Mouse (Mus musculus): ENCODE measurements around the gene Sbno1. TPM values are rescaled to one million over a fixed set of nuclear protein-coding genes. Genes with fewer than 3 reads are reported as not detected.

Gene Sbno1
- polyA plus RNA-seq, 1 experiment from 2014 or later, result 102 TPM

DNA sequence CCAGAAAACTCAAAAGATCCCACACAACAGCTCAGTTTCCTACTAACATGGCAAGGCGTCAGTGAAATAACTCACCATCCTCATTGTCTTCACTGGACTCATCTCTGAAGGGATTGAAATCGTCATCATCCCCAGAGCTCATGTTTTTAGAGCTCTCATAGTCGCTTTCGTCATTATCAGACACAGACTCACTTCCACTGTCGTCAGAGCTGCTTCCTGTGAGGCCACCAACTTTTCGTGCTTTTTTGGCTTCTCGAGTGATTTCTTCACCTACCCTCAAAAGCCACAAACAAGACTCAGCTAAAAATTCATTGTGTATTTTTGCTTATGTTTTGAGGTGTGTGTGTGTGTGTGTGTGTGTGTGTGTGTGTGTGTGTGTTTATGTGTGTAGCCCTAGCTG, 32.1 kb downstream of the Sbno1 start:
- H3K9ac ChIP-seq (replicated peaks; ENCODE audit: low read depth, low read length), result no peak overlapping the region
- no peaks in the 10 kb centered on the region for H3K9me3 ChIP-seq (ENCODE audit: control insufficient read depth, low read length)
- no peak for ATAC-seq (ENCODE audit: low read depth)
- H3K27ac ChIP-seq (ENCODE audit: low read depth, low read length), result no peak overlapping the region
- H3K4me3 ChIP-seq (ENCODE audit: low read depth, low read length), result no peak overlapping the region
- no peak overlapping the region for H3K4me2 ChIP-seq (ENCODE audit: low read depth, low read length)
- H3K36me3 ChIP-seq (ENCODE audit: control insufficient read depth, insufficient read depth, low read length), result peaks cover 68% of the 10 kb centered on the region
- WGBS, result 95% methylated on average over 7 of the region's 7 CpGs
- H3K4me1 ChIP-seq (ENCODE audit: control insufficient read depth, insufficient read depth, low read length), result no peaks in the 10 kb centered on the region
- no peaks in the 10 kb centered on the region for H3K27me3 ChIP-seq (ENCODE audit: control insufficient read depth, insufficient read depth, low read length)

DNA sequence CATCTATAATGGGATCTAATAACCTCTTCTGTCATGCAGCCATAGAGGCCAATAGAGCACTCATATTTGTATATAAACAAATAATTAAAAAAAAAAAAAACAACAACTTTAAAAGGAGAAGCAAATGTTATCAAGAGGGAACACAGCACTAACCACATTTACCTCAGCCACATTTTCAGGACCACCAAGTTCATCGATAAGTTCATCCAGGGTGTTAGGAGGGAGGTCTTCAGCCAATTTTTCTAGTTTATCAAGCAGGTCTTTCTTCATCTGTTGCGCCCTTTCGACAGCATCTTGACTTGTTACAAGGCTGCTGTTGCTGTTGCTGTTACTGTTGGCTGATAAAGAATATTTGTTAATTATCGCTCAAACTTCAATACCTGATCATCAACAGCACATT, 33.4 kb downstream of the Sbno1 start:
- peaks cover 66% of the 10 kb centered on the region for H3K36me3 ChIP-seq (ENCODE audit: control insufficient read depth, insufficient read depth, low read length)
- 99% methylated on average over 4 of the region's 4 CpGs for WGBS

DNA sequence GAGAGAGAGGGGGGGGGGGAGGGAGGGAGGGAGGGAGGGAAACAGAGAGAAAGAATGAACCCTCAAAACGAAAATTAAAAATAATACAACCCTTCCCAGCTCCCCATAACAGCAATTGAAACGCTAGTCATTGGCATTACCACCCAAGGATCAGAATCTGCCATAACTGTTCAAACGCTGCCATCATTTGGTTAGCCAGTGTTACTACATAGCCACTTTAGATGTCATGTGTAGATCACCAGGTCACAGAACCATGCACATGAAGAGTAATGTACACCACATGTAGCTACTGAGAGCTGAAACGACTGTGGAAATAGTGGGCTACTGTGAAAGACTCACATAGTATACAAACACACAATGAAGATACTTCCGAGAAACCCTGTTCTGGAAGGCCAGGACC, 37.9 kb downstream of the Sbno1 start:
- H3K9me3 ChIP-seq (ENCODE audit: control insufficient read depth, low read length), result no peaks in the 10 kb centered on the region
- 79% methylated on average over 5 of the region's 5 CpGs for WGBS
- no peak for ATAC-seq (ENCODE audit: low read depth)

More for the DNA sequence above, 33.4 kb downstream of the Sbno1 start:
- no peak overlapping the region for H3K9ac ChIP-seq (replicated peaks; ENCODE audit: low read depth, low read length)
- no peak overlapping the region for H3K4me3 ChIP-seq (ENCODE audit: low read depth, low read length)
- no peak overlapping the region for H3K4me2 ChIP-seq (ENCODE audit: low read depth, low read length)
- no peak overlapping the region for H3K27ac ChIP-seq (ENCODE audit: low read depth, low read length)
- no peak for ATAC-seq (ENCODE audit: low read depth)
- no peaks in the 10 kb centered on the region for H3K27me3 ChIP-seq (ENCODE audit: control insufficient read depth, insufficient read depth, low read length)
- no peaks in the 10 kb centered on the region for H3K9me3 ChIP-seq (ENCODE audit: control insufficient read depth, low read length)
- H3K4me1 ChIP-seq (ENCODE audit: control insufficient read depth, insufficient read depth, low read length), result no peaks in the 10 kb centered on the region

DNA sequence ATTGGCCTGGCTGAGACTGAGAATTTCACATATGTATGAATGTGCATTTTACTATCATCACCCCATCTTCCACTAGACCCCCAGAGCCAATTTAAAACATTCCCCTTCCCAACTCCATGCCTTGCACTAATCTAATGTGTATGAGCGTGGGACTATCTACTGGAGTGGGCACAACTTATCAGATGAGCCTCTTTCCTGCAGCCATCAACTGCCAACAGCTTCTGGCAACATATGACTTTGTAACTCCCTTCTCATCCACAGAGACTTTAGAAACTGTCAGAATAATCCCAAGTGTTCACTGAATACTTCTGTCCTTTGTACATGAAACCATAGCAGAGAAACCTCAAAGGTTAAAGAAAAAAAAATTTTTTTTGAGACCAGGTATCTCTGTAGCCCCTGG, 45.7 kb downstream of the Sbno1 start:
- no peak overlapping the region for H3K27ac ChIP-seq (ENCODE audit: low read depth, low read length)
- no peak overlapping the region for H3K4me2 ChIP-seq (ENCODE audit: low read depth, low read length)
- no peaks in the 10 kb centered on the region for H3K9me3 ChIP-seq (ENCODE audit: control insufficient read depth, low read length)
- ATAC-seq (ENCODE audit: low read depth), result no peak
- H3K27me3 ChIP-seq (ENCODE audit: control insufficient read depth, insufficient read depth, low read length), result no peaks in the 10 kb centered on the region
- H3K4me3 ChIP-seq (ENCODE audit: low read depth, low read length), result no peak overlapping the region
- peaks cover 77% of the 10 kb centered on the region for H3K36me3 ChIP-seq (ENCODE audit: control insufficient read depth, insufficient read depth, low read length)
- H3K4me1 ChIP-seq (ENCODE audit: control insufficient read depth, insufficient read depth, low read length), result no peaks in the 10 kb centered on the region
- WGBS, result 94% methylated on average over 1 of the region's 1 CpGs
- H3K9ac ChIP-seq (replicated peaks; ENCODE audit: low read depth, low read length), result no peak overlapping the region

More for the DNA sequence above, 37.9 kb downstream of the Sbno1 start:
- no peaks in the 10 kb centered on the region for H3K27me3 ChIP-seq (ENCODE audit: control insufficient read depth, insufficient read depth, low read length)
- no peak overlapping the region for H3K4me2 ChIP-seq (ENCODE audit: low read depth, low read length)
- no peaks in the 10 kb centered on the region for H3K4me1 ChIP-seq (ENCODE audit: control insufficient read depth, insufficient read depth, low read length)
- H3K9ac ChIP-seq (replicated peaks; ENCODE audit: low read depth, low read length), result no peak overlapping the region
- H3K27ac ChIP-seq (ENCODE audit: low read depth, low read length), result no peak overlapping the region
- H3K4me3 ChIP-seq (ENCODE audit: low read depth, low read length), result no peak overlapping the region
- peaks cover 70% of the 10 kb centered on the region for H3K36me3 ChIP-seq (ENCODE audit: control insufficient read depth, insufficient read depth, low read length)

DNA sequence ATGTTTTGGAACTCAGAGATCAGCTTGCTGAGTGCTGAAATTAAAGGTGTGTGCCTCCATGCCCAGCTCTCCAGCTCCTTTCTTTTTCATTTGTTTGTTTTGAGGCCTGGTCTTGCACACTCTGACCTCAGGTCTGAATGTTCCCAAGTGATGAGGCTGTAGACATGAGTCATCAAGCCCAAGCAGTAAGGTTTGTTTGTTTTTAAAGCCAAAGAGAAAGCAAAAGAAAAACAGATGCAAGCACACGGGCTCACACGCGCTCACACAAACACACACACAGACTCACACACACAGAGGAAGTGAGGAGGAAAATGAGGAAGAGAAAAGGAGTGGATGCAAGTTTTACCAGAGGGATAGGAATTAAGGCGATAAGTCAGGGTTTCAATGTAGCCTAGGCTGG, 48.7 kb downstream of the Sbno1 start:
- ATAC-seq (ENCODE audit: low read depth), result no peak
- no peak overlapping the region for H3K4me2 ChIP-seq (ENCODE audit: low read depth, low read length)
- no peaks in the 10 kb centered on the region for H3K27me3 ChIP-seq (ENCODE audit: control insufficient read depth, insufficient read depth, low read length)
- no peaks in the 10 kb centered on the region for H3K9me3 ChIP-seq (ENCODE audit: control insufficient read depth, low read length)
- H3K4me3 ChIP-seq (ENCODE audit: low read depth, low read length), result no peak overlapping the region
- WGBS, result 93% methylated on average over 4 of the region's 4 CpGs
- H3K36me3 ChIP-seq (ENCODE audit: control insufficient read depth, insufficient read depth, low read length), result peaks cover 80% of the 10 kb centered on the region
- H3K4me1 ChIP-seq (ENCODE audit: control insufficient read depth, insufficient read depth, low read length), result no peaks in the 10 kb centered on the region
- H3K9ac ChIP-seq (replicated peaks; ENCODE audit: low read depth, low read length), result no peak overlapping the region
- H3K27ac ChIP-seq (ENCODE audit: low read depth, low read length), result no peak overlapping the region

DNA sequence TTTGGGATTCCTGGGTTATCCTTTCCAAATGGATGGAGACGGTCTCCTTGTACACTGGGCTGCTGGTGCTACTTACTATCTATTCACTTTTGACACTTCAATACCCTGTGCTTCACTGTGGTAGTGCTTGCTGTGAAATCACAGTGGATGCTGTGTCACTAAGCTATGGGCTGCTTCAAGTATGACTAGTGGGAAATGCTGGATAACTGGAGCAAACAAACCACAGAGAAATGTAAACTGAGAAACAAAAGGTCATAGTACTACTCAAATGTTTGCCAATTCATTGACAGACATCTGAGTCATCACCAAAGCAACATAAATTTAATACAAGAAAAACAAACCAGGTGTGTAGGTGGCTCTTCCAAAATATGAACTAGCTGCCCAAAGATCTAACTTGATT, 49.4 kb downstream of the Sbno1 start:
- Histone ChIP-seq H3K9ac (replicated peaks; ENCODE audit: low read depth, low read length) (no peak overlapping the region), H3K4me3 (ENCODE audit: low read depth, low read length) (no peak overlapping the region), H3K27me3 (ENCODE audit: control insufficient read depth, insufficient read depth, low read length) (no peaks in the 10 kb centered on the region), H3K4me1 (ENCODE audit: control insufficient read depth, insufficient read depth, low read length) (no peaks in the 10 kb centered on the region), H3K27ac (ENCODE audit: low read depth, low read length) (no peak overlapping the region), H3K9me3 (ENCODE audit: control insufficient read depth, low read length) (no peaks in the 10 kb centered on the region), H3K4me2 (ENCODE audit: low read depth, low read length) (no peak overlapping the region), H3K36me3 (ENCODE audit: control insufficient read depth, insufficient read depth, low read length) (peaks cover 78% of the 10 kb centered on the region)
- 97% methylated on average over 1 of the region's 1 CpGs for WGBS
- no peak for ATAC-seq (ENCODE audit: low read depth)

DNA sequence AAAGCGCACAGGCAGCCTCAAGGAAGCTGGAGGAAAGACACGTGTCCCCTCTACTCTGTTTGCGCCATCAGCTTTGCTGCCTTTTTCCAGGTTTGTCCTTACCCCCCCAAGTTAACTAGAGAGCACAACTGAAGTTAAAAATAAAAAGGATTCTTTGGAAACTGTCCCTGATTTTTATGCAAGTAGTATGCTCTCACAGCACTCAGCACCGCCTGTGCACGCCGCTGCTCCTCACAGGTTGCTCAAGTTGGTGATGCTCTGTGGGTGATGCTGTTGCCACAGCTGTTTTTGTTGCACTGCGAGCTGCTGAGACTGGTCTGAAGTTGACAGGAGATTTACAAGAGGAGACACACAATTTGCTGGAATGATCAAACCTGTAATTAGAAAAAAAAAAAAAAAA, 51.5 kb downstream of the Sbno1 start:
- no peak overlapping the region for H3K4me3 ChIP-seq (ENCODE audit: low read depth, low read length)
- H3K27me3 ChIP-seq (ENCODE audit: control insufficient read depth, insufficient read depth, low read length), result no peaks in the 10 kb centered on the region
- ATAC-seq (ENCODE audit: low read depth), result no peak
- 96% methylated on average over 7 of the region's 7 CpGs for WGBS
- no peaks in the 10 kb centered on the region for H3K9me3 ChIP-seq (ENCODE audit: control insufficient read depth, low read length)
- no peak overlapping the region for H3K4me2 ChIP-seq (ENCODE audit: low read depth, low read length)
- H3K9ac ChIP-seq (replicated peaks; ENCODE audit: low read depth, low read length), result no peak overlapping the region
- H3K36me3 ChIP-seq (ENCODE audit: control insufficient read depth, insufficient read depth, low read length), result peaks cover 71% of the 10 kb centered on the region
- H3K27ac ChIP-seq (ENCODE audit: low read depth, low read length), result no peak overlapping the region
- H3K4me1 ChIP-seq (ENCODE audit: control insufficient read depth, insufficient read depth, low read length), result no peaks in the 10 kb centered on the region

DNA sequence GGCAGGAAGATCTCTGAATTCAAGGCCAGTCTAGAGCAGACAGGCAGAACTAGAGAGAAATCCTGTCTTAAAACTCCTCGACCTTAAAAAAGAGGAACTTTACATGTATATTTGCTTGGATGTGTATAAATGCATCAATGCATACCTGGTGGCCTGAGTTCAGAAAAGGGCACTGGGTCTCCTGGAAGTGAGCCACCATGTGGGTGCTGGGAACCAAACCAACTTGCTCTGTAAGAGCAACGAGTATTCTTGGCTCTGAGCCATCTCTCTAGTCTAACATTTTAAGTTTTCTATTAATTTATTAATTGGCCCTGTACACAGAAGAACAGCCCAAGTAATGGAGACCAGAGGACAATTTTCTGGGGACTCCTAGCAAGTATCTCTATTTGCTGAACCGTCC, 59.1 kb downstream of the Sbno1 start:
- WGBS, result 89% methylated on average over 3 of the region's 3 CpGs
- Histone ChIP-seq H3K4me2 (ENCODE audit: low read depth, low read length) (no peak overlapping the region), H3K9me3 (ENCODE audit: control insufficient read depth, low read length) (no peaks in the 10 kb centered on the region), H3K36me3 (ENCODE audit: control insufficient read depth, insufficient read depth, low read length) (peaks cover 22% of the 10 kb centered on the region), H3K9ac (replicated peaks; ENCODE audit: low read depth, low read length) (no peak overlapping the region), H3K27ac (ENCODE audit: low read depth, low read length) (no peak overlapping the region), H3K4me1 (ENCODE audit: control insufficient read depth, insufficient read depth, low read length) (no peaks in the 10 kb centered on the region), H3K4me3 (ENCODE audit: low read depth, low read length) (no peak overlapping the region), H3K27me3 (ENCODE audit: control insufficient read depth, insufficient read depth, low read length) (no peaks in the 10 kb centered on the region)
- no peak for ATAC-seq (ENCODE audit: low read depth)

DNA sequence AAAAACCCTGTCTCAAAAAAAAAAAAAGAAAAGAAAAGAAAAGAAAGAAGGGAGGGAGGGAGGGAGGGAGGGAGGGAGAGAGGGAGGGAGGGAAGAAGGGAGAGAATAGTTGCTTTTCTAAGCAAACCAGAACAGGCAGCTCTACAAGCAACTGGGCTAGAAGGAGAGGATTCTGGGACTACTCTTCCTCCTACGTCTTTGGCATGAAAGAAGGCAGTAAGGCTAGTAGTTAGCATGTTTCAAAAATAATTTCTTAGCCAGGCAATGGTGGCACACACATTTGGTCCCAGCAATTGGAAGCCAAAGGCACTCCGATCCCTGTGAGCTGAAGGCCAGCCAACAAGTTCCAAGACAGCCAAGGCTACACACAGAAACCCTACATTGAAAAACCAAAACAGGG, 60.0 kb downstream of the Sbno1 start:
- no peak overlapping the region for H3K27ac ChIP-seq (ENCODE audit: low read depth, low read length)
- no peak overlapping the region for H3K4me3 ChIP-seq (ENCODE audit: low read depth, low read length)
- no peaks in the 10 kb centered on the region for H3K9me3 ChIP-seq (ENCODE audit: control insufficient read depth, low read length)
- WGBS, result 93% methylated on average over 2 of the region's 2 CpGs
- no peak for ATAC-seq (ENCODE audit: low read depth)
- no peak overlapping the region for H3K9ac ChIP-seq (replicated peaks; ENCODE audit: low read depth, low read length)
- H3K36me3 ChIP-seq (ENCODE audit: control insufficient read depth, insufficient read depth, low read length), result peaks cover 18% of the 10 kb centered on the region
- H3K4me2 ChIP-seq (ENCODE audit: low read depth, low read length), result no peak overlapping the region
- no peaks in the 10 kb centered on the region for H3K4me1 ChIP-seq (ENCODE audit: control insufficient read depth, insufficient read depth, low read length)
- H3K27me3 ChIP-seq (ENCODE audit: control insufficient read depth, insufficient read depth, low read length), result no peaks in the 10 kb centered on the region
